Mouse (Mus musculus) testis, adult 2 months (tissue): ENCODE results near the gene Adal.

ENCODE experiments used
- CTCF ChIP-seq: fragments of 200-500 bp; IDR thresholded peaks from 2 replicates; pipeline ENCODE4 v1.5.1; 2012; ENCODE audit warnings: low read depth, mild to moderate bottlenecking, inconsistent platforms, low read length, moderate library complexity; ENCODE audit not compliant: control insufficient read depth, insufficient read depth, insufficient replicate concordance
- POLR2A ChIP-seq: fragments of 200-500 bp; IDR thresholded peaks from 2 replicates; pipeline ENCODE4 v1.6.1; 2012; ENCODE audit warnings: low read depth, mild to moderate bottlenecking, inconsistent platforms, low read length, moderate library complexity; ENCODE audit not compliant: control insufficient read depth

DNA sequence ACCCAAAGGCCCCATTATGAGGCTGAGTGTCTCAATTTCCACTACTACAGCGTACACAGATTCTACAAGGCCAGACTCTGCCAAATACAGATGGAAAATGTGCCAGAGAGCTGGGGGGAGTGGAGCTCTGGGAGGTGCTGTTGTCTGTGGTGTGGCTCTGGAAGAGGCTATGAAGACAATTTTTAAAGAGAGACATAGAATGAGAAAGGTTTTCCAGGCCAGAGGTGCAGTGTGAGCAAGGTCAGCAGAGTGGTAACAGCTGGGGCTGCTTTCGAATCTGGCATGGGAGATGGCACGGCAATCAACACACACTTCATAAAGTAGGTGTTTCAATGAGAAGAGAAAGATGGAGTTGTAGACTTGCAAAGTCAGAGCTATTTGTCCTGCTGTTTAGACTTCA, 21.0 kb upstream of the Adal start:
- no peak for TF ChIP-seq CTCF
- no peak for TF ChIP-seq POLR2A
